Mouse (Mus musculus): ENCODE results near the gene Kdm2b. TPM values are rescaled to one million over a fixed set of nuclear protein-coding genes. Genes with fewer than 3 reads are reported as not detected.
A peak's percentile ranks its signal among the peaks of the same experiment; 100 is the strongest.

The Kdm2b gene
- polyA plus RNA-seq, 1 experiment from 2014 or later = 35.6 TPM

DNA sequence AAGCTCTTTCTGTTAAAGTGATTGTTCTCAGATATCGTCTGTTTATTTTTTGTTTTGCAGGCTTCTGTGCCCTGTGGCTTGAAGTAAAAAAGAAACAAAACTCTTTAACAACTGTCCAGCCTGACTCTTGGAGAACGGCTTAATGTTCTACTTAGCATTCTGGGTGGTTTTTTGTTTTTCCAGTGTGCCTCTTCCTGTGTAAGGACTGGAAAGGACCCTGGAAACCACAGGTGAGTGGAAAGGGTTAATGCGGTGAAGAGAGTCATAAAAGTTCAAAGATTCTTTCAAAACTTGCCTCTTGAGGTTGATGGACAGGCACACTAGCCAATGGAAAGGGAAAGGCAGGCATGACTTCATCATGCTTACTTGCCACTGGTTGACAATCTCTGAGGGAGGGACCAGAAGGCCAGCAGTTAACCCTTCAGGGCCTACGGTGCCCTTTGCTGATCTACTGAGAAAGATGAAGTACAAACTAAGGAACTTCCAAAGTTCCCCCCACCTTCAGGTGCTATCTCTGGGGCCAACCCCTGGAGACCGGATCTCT lies 4.8 kb upstream of the Kdm2b start:
- peak; percentile 60 for ATAC-seq
- POLR2A ChIA-PET = no interaction called here
- DNase-seq (ENCODE audit: low read depth, low spot score) = peak; percentile 95
- CTCF ChIA-PET = interaction anchor here (1.0 to 1.1 kb wide), 2 partner anchors 11 to 20 kb away, joined by 3 read pairs; no protein-coding TSS in a partner anchor
- no peak for TF ChIP-seq CTCF (IDR thresholded peaks at IDR 0.05)
- no peaks in the 10 kb centered on the region for H3K27me3 ChIP-seq
- in situ Hi-C loops (cut with MboI; ENCODE audit: low pct_unique_long_range_greater_than_20kb) = no loop called here

DNA sequence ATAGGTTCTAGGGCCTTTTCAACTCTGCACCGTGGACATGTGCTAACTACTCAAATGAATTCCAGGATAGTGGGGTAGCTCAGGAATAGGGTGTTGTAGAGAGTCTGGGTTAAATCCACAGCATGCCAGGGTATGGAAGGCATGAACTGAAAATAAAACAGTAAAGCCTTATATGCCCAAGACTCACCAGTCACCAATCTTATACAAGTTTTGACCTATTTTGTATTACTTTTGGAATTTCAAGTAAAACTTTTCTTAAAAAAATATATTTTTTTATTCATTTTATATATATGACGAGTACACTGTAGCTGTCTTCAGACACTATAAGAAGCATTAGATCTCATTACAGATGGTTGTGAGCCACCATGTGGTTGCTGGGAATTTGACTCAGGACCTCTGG lies 4.2 kb upstream of the Kdm2b start:
- in situ Hi-C loops (cut with MboI; ENCODE audit: low pct_unique_long_range_greater_than_20kb) = no loop called here
- no peak for TF ChIP-seq CTCF (IDR thresholded peaks at IDR 0.05)
- POLR2A ChIA-PET = interaction anchor here (0.5 kb wide), 1 partner anchor 42 kb away, joined by 4 read pairs; no protein-coding TSS in a partner anchor
- ATAC-seq (no peak), DNase-seq (ENCODE audit: low read depth, low spot score) (no peak)
- H3K27me3 ChIP-seq = no peaks in the 10 kb centered on the region
- CTCF ChIA-PET = interaction anchor here (0.7 to 1.9 kb wide), 4 partner anchors 11 to 25 kb away, joined by 3 to 7 read pairs (median 3); no protein-coding TSS in a partner anchor

DNA sequence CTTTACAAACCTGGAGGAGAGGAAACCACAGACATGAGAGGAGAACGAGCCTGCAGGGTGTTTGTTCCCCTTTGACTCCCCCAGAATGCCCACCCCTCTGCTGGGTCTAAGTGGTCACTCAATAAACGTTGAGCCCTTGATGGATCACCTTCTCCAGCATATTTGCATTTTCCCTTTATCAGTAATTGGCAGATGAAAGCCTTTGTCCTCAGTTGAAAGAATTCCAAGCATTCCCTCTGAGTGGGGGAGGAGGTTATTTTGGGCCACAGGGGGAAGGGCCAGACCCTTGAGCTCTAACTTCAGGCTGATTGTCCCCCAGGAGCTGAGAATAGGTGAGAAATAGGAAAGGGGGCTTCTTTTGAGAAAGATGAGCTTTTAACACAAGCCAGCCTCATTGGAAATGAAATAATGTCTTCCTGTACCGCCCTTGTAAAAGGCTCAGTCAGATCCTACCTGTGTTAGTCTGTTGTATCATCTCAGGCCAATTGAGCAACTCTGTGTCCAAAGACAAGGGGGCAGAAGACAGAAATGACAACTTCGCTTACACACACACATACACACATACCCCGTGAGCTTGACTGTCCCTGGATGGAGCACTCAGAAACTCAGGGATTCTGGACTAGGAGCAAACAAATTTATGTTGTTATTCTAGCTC lies 1.9 kb upstream of the Kdm2b start:
- DNase-seq (ENCODE audit: low read depth, low spot score) (no peak), ATAC-seq (no peak)
- no peak for TF ChIP-seq CTCF (IDR thresholded peaks at IDR 0.05)
- ChIA-PET POLR2A (interaction anchor here (1.6 kb wide), 1 partner anchor 24 kb away, joined by 9 read pairs; the partner anchor contains the start of gene Orai1), CTCF (interaction anchor here (1.1 to 1.7 kb wide), 2 partner anchors 21 to 24 kb away, joined by 5 to 8 read pairs; partner anchors contain the start of gene Orai1)
- no peaks in the 10 kb centered on the region for H3K27me3 ChIP-seq
- in situ Hi-C loops (cut with MboI; ENCODE audit: low pct_unique_long_range_greater_than_20kb) = no loop called here

- no peak for ATAC-seq
- no peak for TF ChIP-seq CTCF (IDR thresholded peaks at IDR 0.05)
Measured at GRCm38 (mm10) chr5:122990411-122991160, 963 bp upstream of the Kdm2b start.

DNA sequence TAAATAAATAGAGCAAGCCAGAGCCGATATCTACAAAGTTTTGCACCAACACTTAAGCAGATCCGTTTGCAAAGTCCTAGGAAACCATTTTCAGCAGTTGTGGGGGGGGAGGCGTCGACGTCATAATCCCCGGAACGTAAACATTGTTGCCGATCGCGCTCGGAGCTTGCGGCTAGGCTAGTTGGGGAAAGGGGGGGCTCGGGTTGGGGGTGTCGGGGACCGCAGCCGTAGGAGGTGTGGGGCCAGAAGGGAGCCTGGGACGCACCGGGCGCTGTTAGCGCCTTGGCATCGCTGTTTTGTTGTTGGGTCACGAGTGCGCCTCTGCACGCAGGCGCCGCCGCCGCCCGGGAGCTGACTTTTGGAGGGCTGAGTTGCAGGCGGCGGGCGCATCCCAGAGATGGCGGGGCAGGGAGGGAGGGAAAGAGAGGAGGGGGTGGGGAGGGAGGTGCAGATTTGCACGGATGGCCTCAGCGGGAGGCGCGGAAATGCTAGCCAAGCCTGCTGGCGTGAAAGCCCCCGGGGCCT lies 560 bp downstream of the Kdm2b start:
- ChIA-PET CTCF (interaction anchor here (3.6 kb wide), 1 partner anchor 20 kb away, joined by 10 read pairs; no protein-coding TSS in a partner anchor), POLR2A (interaction anchor here (0.7 to 1.7 kb wide), 4 partner anchors 10 to 151 kb away, joined by 3 to 6 read pairs (median 4); no protein-coding TSS in a partner anchor)
- no peaks in the 10 kb centered on the region for H3K27me3 ChIP-seq
- DNase-seq (ENCODE audit: low read depth, low spot score) (no peak), ATAC-seq (peak; percentile 20)
- in situ Hi-C loops (cut with MboI; ENCODE audit: low pct_unique_long_range_greater_than_20kb) = no loop called here
- TF ChIP-seq CTCF (IDR thresholded peaks at IDR 0.05) = no peak

More at GRCm38 (mm10) chr5:122990411-122991160, 963 bp upstream of the Kdm2b start:
- CTCF ChIA-PET = no interaction called here
- DNase-seq (ENCODE audit: low read depth, low spot score) = no peak
- POLR2A ChIA-PET = interaction anchor here (0.6 to 1.0 kb wide), 2 partner anchors 24 to 71 kb away, joined by 3 read pairs; partner anchors contain the start of gene Orai1
- H3K27me3 ChIP-seq = no peaks in the 10 kb centered on the region
- in situ Hi-C loops (cut with MboI; ENCODE audit: low pct_unique_long_range_greater_than_20kb) = no loop called here

DNA sequence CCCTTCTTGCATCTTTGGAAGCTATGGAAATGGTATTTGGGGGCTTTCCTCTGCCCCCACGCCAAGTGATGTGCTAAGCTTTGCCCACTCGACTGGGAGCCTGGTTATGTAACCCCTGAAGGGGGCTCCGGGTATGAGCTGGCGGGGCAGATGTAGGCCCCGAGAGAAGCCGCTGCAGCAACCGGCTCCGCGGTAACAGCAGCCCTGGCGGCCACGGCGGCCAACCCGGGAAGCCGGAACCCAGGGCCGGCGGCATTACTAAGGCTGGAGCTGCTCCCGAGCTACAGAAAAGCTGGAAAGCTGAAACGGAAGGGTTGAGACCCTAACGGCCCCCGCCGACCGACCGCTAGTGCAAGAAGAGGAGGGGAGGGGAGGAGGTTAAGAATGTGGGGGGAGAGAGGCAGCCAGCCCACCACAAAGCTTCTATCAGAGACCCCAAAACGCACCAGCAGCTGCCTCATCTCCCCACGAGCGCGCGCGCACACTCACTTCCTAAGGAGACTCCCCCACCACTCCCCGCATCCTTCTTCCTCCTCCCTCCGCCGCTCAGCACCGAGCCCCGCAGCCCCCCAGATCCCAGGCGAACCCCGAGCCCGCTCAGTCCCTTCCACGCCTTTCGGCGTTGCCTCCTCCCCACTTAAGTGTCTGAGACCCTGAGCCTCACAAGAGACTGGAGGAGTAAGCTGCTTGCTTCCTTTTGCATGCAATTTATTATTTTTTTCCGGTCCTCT lies 1.4 kb downstream of the Kdm2b start:
- DNase-seq (ENCODE audit: low read depth, low spot score) (no peak), ATAC-seq (no peak)
- TF ChIP-seq CTCF (IDR thresholded peaks at IDR 0.05) = no peak
- in situ Hi-C loops (cut with MboI; ENCODE audit: low pct_unique_long_range_greater_than_20kb) = no loop called here
- ChIA-PET POLR2A (interaction anchor here (0.6 to 2.1 kb wide), 8 partner anchors 10 to 152 kb away, joined by 3 to 6 read pairs (median 4); partner anchors contain the start of gene Orai1), CTCF (interaction anchor here (0.9 to 3.6 kb wide), 4 partner anchors 20 to 71 kb away, joined by 3 to 10 read pairs (median 4); partner anchors contain the start of gene Orai1)
- no peaks in the 10 kb centered on the region for H3K27me3 ChIP-seq

DNA sequence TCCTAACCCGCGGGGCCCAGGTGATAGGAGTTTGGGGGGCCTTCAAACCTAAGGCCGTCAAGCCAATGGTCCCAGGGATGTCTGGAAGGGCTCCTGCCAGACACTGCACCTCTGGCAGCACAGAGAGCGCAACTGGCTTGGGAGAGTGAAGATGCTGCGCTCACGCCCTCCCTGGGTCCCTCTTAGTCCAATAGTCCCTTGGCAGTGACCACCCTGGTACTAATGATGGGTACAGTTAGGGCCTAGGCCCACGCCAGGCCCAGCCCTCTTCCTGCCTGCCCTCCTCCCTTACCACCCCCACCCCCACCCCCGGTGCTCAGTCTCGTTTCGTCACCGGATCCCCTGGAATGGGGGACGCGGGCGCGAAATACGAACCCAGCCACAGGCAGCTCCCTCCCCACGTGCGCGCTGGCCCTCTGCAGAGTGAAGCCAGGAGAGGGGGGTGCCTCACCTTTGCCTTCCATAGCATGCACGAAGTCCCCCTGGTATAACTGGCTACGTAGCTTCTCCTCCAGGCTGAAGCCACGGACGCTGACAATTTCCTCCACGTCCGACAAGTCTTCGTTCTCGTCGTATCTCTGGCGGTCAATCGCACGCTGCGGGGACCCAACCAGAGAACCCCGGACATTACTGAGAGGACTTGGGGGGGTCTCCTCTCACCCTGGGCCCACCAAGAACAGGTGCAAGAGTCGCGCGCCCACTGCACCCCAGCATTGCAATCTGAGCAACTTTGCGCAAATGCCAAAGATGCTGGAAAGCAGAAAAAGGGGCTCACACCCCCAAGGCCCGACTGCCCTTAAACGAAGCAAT lies 2.2 kb downstream of the Kdm2b start:
- no peaks in the 10 kb centered on the region for H3K27me3 ChIP-seq
- ATAC-seq (no peak), DNase-seq (ENCODE audit: low read depth, low spot score) (no peak)
- POLR2A ChIA-PET = interaction anchor here (0.6 to 2.1 kb wide), 7 partner anchors 21 to 151 kb away, joined by 3 to 6 read pairs (median 4); partner anchors contain the start of gene Orai1
- TF ChIP-seq CTCF (IDR thresholded peaks at IDR 0.05) = no peak
- CTCF ChIA-PET = interaction anchor here (0.9 to 3.6 kb wide), 8 partner anchors 13 to 72 kb away, joined by 3 to 14 read pairs (median 4); partner anchors contain the start of gene Orai1
- in situ Hi-C loops (cut with MboI; ENCODE audit: low pct_unique_long_range_greater_than_20kb) = no loop called here

DNA sequence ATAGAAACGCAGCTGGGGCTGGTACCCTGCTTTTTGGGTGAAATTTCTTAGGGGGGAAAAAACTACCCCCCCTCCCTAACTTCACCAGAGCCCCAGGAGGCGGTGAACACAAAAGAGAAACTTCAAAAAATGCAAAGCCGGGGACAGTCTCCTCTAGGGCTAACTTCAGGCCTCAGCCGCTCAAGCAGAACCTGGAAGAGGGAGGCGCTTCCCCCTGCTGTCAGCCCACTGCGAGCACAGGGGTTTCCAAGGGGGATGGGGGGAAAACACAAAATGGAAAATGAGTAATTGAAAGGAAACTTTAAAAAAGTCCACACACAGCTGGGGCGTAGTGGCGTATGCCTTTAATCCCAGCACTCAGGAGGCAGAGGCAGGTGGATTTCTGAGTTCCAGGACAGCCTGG lies 3.5 kb downstream of the Kdm2b start:
- TF ChIP-seq CTCF (IDR thresholded peaks at IDR 0.05) = no peak
- POLR2A ChIA-PET = no interaction called here

DNA sequence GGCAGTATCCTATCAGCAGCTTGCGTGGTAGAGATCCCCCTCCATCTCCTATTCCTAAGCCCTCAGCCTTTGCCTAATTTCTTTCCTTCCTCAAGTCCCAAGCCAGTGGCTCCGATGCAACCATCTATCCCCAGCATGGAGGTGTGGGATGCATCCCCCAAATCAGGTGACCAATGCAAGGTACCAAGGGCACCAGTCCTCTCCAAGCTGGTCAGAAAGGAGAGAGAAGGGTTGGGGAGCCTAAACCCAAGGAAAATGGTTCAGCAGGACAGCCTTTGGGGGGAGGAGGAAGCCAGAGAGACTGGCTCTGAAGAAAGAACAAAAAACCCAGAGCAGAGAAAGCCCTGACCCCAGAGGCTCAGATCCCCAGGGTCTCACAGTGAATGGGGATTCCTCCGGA lies 4.3 kb downstream of the Kdm2b start:
- no peak for ATAC-seq
- DNase-seq (ENCODE audit: low read depth, low spot score) = no peak
- in situ Hi-C loops (cut with MboI; ENCODE audit: low pct_unique_long_range_greater_than_20kb) = no loop called here
- no peak for TF ChIP-seq CTCF (IDR thresholded peaks at IDR 0.05)
- ChIA-PET CTCF (interaction anchor here (0.7 to 2.9 kb wide), 4 partner anchors 10 to 30 kb away, joined by 4 to 14 read pairs (median 6); partner anchors contain the start of gene Orai1), POLR2A (no interaction called here)
- no peaks in the 10 kb centered on the region for H3K27me3 ChIP-seq

More for the DNA sequence above, 3.5 kb downstream of the Kdm2b start:
- in situ Hi-C loops (cut with MboI; ENCODE audit: low pct_unique_long_range_greater_than_20kb) = no loop called here
- no peak for ATAC-seq
- no peak for DNase-seq (ENCODE audit: low read depth, low spot score)
- H3K27me3 ChIP-seq = no peaks in the 10 kb centered on the region
- CTCF ChIA-PET = interaction anchor here (2.0 to 3.6 kb wide), 4 partner anchors 11 to 29 kb away, joined by 4 to 14 read pairs (median 8); partner anchors contain the start of gene Orai1
